Mouse (Mus musculus): Measurements from ENCODE around the gene Nr1h2.

DNA sequence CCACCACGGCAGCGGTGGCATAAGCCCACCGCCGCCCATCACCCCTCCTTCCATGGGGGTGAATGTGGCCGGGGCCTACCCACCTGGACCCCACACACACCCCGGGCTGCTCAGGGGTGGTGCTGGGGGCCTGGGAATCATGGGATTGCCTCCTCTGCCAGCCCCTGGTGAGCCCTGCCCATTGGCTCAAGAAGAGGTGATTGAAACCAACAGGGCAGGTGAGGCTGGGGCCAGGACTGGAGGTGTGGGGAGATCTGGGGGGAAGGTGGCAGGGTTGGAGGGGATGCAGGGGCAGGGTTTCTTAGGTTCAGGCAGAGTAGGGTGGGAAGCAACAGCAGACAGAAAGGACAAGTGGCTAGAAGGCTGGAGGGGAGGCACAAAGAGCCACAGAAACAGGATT, 42.3 kb upstream of the Nr1h2 start:
- TF ChIP-seq CTCF (IDR thresholded peaks at IDR 0.05; ENCODE audit: borderline replicate concordance, extremely low read depth, insufficient read depth, insufficient read length), result no peak
- TF ChIP-seq POLR2A (IDR thresholded peaks at IDR 0.05; ENCODE audit: borderline replicate concordance, extremely low read depth, insufficient read depth, insufficient read length, poor library complexity, severe bottlenecking), result no peak
